Mouse (Mus musculus) lung, postnatal 0 days (tissue): ENCODE measurements around the gene Map2. TPM values are rescaled to one million over a fixed set of nuclear protein-coding genes. Genes with fewer than 3 reads are reported as not detected.

Source experiments
- ATAC-seq: fragments of 200-750 bp; cut with Nextera tagmentation; 2 replicates; pipeline ENCODE4 v1.8.0; 2017; ENCODE audit warnings: moderate library complexity
- DNase-seq: peaks from one replicate; pipeline ENCODE4 v3.0.0-alpha.2; 2016; ENCODE audit warnings: low spot score
- H3K27ac ChIP-seq: fragments of 300-500 bp; sonication (generic); 2 replicates; pipeline ENCODE4 v1.5.1; 2014; ENCODE audit warnings: antibody characterized with exemption, mild to moderate bottlenecking, low read length, mixed read lengths
- H3K27me3 ChIP-seq: fragments of 300-500 bp; sonication (generic); replicated peaks from 2 replicates; pipeline ENCODE4 v1.6.1; 2014; ENCODE audit warnings: low read length, mixed read lengths; ENCODE audit not compliant: insufficient read depth
- H3K36me3 ChIP-seq: fragments of 300-500 bp; sonication (generic); 2 replicates; pipeline ENCODE4 v1.6.1; 2014; ENCODE audit warnings: low read length, mixed read lengths; ENCODE audit not compliant: insufficient read depth
- H3K4me1 ChIP-seq: fragments of 300-500 bp; sonication (generic); 2 replicates; pipeline ENCODE4 v1.6.1; 2014; ENCODE audit warnings: antibody characterized with exemption, low read depth, low read length, mixed read lengths; ENCODE audit not compliant: insufficient read depth
- H3K4me2 ChIP-seq: fragments of 300-500 bp; sonication (generic); replicated peaks from 2 replicates; pipeline ENCODE4 v1.6.1; 2014; ENCODE audit warnings: low read depth, mild to moderate bottlenecking, low read length, moderate library complexity, mixed read lengths
- H3K4me3 ChIP-seq: fragments of 300-500 bp; sonication (generic); 2 replicates; pipeline ENCODE4 v1.5.1; 2014; ENCODE audit warnings: low read depth, low read length
- H3K9ac ChIP-seq: fragments of 300-500 bp; sonication (generic); replicated peaks from 2 replicates; pipeline ENCODE4 v1.6.1; 2014; ENCODE audit warnings: low read depth, mild to moderate bottlenecking
- H3K9me3 ChIP-seq: fragments of 300-500 bp; sonication (generic); 2 replicates; pipeline ENCODE4 v1.6.1; 2016; ENCODE audit warnings: low read length, mixed read lengths
- CTCF ChIP-seq: IDR thresholded peaks from 2 replicates; pipeline ENCODE4 v1.5.1; 2016; ENCODE audit warnings: antibody characterized with exemption, mild to moderate bottlenecking
- EP300 ChIP-seq: IDR thresholded peaks from 2 replicates; pipeline ENCODE4 v1.6.1; 2016; ENCODE audit warnings: antibody characterized with exemption, mild to moderate bottlenecking, control low read depth
- WGBS: fragments of 180-500 bp; shearing (Covaris S2); extraction: QIAGEN DNeasy Blood & Tissue Kit; methylation state at CpG from one replicate; pipeline ENCODE4 v1.1.7; 2014; 5-methylcytosine and 5-hydroxymethylcytosine counted together
- polyA plus RNA-seq: library from polyadenylated mRNA; unstranded; fragments of >200 nt; fragmentation: Nextera tagmentation; extraction: Ambion mirVana; gene quantifications from 2 replicates; pipeline ENCODE4 v1.2.1, GENCODE M21; 2015

Map2 gene
- polyA plus RNA-seq, 1 experiment from 2014 or later, result 2.1 TPM

DNA sequence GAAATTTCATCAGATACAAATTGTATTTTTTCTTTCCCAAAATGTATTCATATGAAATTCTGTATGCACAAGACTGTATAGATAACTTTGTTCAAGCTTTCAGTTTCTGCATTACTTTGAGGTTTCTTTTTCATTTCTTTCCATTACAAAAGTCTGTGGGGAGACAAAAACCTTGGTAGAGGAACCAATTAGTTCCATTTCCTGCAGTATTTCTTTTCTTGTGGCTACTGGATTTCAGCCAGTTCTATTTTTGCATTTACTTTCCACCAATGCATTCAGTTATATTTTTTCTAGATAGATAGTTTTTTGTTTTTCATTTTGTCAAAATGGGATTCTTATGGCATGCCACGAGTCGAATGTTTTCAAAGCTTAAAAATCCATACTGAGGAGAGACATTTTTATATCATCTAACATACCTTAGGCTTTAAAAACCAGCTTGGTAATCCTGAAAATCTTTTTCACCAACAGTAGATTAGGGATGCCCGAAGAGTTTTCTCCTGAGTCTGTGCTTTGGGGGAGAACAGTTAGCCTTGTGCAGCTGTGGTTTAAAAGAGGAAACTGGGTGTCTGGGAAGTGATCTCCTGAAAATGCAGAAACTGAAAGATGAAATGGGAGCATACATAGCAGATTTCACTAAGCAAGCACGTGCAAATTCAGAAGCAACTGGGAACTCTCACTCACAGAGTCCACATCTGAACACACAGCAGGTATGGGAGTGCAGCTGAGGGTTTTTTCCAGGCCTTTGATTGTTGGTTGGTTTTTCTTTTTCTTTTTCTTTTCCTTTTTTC, 104.3 kb downstream of the Map2 start:
- no peak overlapping the region for H3K9ac ChIP-seq
- H3K4me1 ChIP-seq, result no peaks in the 10 kb centered on the region
- H3K4me3 ChIP-seq, result no peak overlapping the region
- H3K27ac ChIP-seq, result no peak overlapping the region
- WGBS, result 70% methylated on average over 4 of the region's 4 CpGs
- H3K36me3 ChIP-seq, result no peaks in the 10 kb centered on the region
- no peaks in the 10 kb centered on the region for H3K27me3 ChIP-seq
- no peaks in the 10 kb centered on the region for H3K9me3 ChIP-seq
- TF ChIP-seq CTCF (no peak), EP300 (no peak)
- no peak for DNase-seq
- ATAC-seq, result no peak
- no peak overlapping the region for H3K4me2 ChIP-seq

DNA sequence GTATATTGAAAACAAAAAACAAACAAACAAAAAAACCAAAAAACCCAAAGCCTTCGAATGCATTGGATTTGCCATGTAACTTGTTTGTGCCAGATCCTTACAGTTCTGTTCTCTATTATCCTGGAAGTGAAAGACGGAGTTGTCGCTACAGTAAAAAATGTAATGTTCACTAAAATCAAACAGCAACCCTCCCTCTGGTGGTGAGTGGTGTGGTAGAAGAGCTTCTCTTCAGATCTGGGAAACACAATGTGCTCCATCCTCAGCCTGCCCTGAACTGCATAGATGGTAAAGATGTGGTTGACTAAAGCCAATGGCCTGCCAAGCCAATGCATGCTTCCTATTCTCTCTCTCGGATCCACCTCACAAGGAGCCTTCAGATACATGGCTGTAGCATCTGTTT, 105.1 kb downstream of the Map2 start:
- Histone ChIP-seq H3K9me3 (no peaks in the 10 kb centered on the region), H3K4me2 (no peak overlapping the region), H3K27me3 (no peaks in the 10 kb centered on the region), H3K4me1 (no peaks in the 10 kb centered on the region), H3K9ac (no peak overlapping the region), H3K36me3 (no peaks in the 10 kb centered on the region), H3K27ac (no peak overlapping the region), H3K4me3 (no peak overlapping the region)
- no peak for ATAC-seq
- TF ChIP-seq EP300 (no peak), CTCF (no peak)
- DNase-seq, result no peak
- WGBS, result 76% methylated on average over 4 of the region's 4 CpGs

DNA sequence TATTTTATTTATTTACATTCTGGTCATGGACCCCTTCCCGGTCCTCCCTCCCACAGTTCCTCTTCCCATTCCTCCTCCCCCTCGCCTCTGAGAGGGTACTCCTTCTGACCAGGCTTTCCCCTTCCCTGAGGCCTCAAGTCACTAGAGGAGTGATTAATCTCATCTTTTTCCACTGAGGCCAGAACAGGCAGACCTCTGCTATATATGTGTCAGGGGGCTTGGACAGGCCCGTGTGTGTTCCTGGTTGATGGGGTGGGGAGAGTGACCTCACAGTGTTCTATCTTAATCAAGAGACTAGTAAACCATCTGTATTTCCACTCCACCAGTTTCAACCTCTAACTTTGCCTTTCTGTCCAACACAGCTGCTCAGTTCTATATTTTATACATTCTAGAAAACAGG, 107.4 kb downstream of the Map2 start:
- Histone ChIP-seq H3K9me3 (no peaks in the 10 kb centered on the region), H3K9ac (no peak overlapping the region), H3K27ac (no peak overlapping the region), H3K4me3 (no peak overlapping the region), H3K4me2 (no peak overlapping the region), H3K4me1 (no peaks in the 10 kb centered on the region), H3K36me3 (no peaks in the 10 kb centered on the region), H3K27me3 (no peaks in the 10 kb centered on the region)
- ATAC-seq (no peak), DNase-seq (no peak)
- TF ChIP-seq CTCF, result no peak
- TF ChIP-seq EP300, result no peak
- WGBS, result 59% methylated on average over 3 of the region's 3 CpGs

DNA sequence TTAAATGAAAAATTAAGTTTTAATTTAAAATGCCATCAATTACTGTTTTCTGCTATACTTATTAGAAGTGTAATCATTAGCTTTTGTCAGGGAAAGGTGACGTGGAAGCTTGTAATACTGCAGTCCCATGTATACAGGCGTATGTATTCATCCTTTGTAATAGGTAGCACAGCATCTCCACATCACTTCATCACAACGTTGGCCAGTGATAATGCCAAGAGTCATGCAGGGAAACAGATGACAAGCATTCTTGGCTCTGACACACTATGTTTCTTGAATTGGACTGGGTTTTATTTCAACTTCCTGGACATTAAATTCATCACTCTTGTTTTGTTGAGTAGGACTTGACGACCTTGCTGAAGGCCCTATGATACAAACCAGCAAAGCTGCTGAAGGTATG, 113.9 kb downstream of the Map2 start:
- H3K9me3 ChIP-seq, result no peaks in the 10 kb centered on the region
- H3K4me3 ChIP-seq, result no peak overlapping the region
- H3K4me1 ChIP-seq, result no peaks in the 10 kb centered on the region
- H3K4me2 ChIP-seq, result no peak overlapping the region
- ATAC-seq, result no peak
- WGBS, result 77% methylated on average over 4 of the region's 4 CpGs
- H3K27ac ChIP-seq, result no peak overlapping the region
- H3K27me3 ChIP-seq, result no peaks in the 10 kb centered on the region
- no peak for DNase-seq
- no peak overlapping the region for H3K9ac ChIP-seq
- H3K36me3 ChIP-seq, result no peaks in the 10 kb centered on the region
- TF ChIP-seq CTCF, result no peak
- TF ChIP-seq EP300, result no peak

DNA sequence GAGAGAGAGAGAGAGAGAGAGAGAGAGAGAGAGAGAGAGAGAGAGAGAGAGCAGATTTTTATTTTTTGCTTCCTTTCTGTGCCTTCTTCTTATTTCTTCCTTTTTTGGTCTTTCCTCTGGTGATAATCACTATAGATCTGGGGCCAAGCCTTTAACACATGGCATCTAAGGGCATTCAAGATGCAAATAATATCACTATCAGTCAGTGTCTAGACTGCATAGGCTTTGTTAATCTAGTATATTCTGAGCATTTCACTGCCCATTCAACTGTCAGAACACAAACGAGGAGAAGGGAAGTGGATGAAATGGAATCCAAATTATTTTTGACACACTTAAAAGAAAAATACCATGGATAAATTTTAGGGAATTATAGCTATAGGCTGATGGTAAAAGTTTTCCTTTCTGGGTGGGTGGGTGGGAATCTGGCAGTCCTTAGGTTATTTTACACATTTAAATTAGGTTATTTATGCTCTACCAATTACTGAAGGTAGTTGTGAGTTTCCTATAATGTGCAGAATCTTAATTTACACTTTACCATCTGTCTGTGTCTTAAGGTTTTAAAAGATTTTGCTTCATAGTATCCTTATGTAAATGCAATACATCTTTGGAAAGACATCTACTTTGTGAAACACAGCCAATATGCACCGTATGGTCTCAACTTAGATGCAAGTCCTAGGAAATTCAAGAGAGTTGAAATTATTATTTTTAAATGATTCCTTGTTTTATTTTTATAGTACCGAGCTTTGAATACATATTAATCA, 117.2 kb downstream of the Map2 start:
- no peaks in the 10 kb centered on the region for H3K9me3 ChIP-seq
- no peak overlapping the region for H3K9ac ChIP-seq
- no peaks in the 10 kb centered on the region for H3K36me3 ChIP-seq
- 65% methylated on average over 3 of the region's 3 CpGs for WGBS
- no peaks in the 10 kb centered on the region for H3K27me3 ChIP-seq
- no peak for TF ChIP-seq EP300
- no peak for TF ChIP-seq CTCF
- no peak for DNase-seq
- no peak overlapping the region for H3K4me3 ChIP-seq
- H3K4me2 ChIP-seq, result no peak overlapping the region
- no peak for ATAC-seq
- H3K4me1 ChIP-seq, result no peaks in the 10 kb centered on the region
- no peak overlapping the region for H3K27ac ChIP-seq

DNA sequence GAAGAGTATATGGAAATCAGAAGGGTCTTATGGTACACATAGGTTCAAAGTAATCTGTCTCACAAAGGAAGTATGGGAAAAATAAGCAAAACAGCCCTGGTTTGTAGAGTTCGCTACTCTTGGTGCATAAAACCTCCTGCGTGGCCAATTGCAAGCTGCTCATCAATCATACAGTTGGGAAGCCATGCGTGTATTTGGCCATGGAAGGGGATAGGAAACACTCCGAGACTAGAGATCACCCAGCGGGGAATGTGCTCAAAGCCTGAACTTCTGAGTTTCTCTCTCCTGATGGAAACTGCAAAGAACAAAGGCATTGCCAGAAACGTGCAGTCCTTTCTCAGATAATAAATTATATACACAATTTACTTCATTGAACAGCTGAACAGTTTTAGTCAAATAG, 124.3 kb downstream of the Map2 start:
- Histone ChIP-seq H3K27me3 (no peaks in the 10 kb centered on the region), H3K36me3 (no peaks in the 10 kb centered on the region), H3K27ac (no peak overlapping the region), H3K9me3 (no peaks in the 10 kb centered on the region), H3K9ac (no peak overlapping the region), H3K4me2 (no peak overlapping the region), H3K4me1 (no peaks in the 10 kb centered on the region), H3K4me3 (no peak overlapping the region)
- ATAC-seq, result no peak
- no peak for TF ChIP-seq CTCF
- no peak for TF ChIP-seq EP300
- no peak for DNase-seq
- 64% methylated on average over 6 of the region's 6 CpGs for WGBS
